Mouse (Mus musculus) megakaryocyte progenitor cell, adult 5-6 weeks (primary cell): ENCODE measurements around the gene Cdon. TPM values are rescaled to one million over a fixed set of nuclear protein-coding genes. Genes with fewer than 3 reads are reported as not detected.

Source experiments
- ATAC-seq: replicated peaks from 2 replicates; pipeline ENCODE4 v1.8.0; 2016; ENCODE audit warnings: mild to moderate bottlenecking, moderate TSS enrichment, inconsistent platforms; ENCODE audit not compliant: poor library complexity
- total RNA-seq, 2 experiments: library from RNA; stranded (forward) in 1 of 2; stranded (reverse) in 1 of 2; fragments of 157-497, 149-512 nt in 1 of 2; fragments of 200-1000 nt in 1 of 2; gene quantifications; 2 replicates each; pipeline versions ENCODE4 v1.2.3 to v1.2.4; 2015 to 2017

Cdon gene
- total RNA-seq, 2 experiments from 2014 or later = 0.37 to 0.67 TPM

GRCm38 (mm10) chr9:35493033-35493732, 72.3 kb downstream of the Cdon start:
- ATAC-seq = no peak

GRCm38 (mm10) chr9:35493733-35494092, 72.8 kb downstream of the Cdon start:
- no peak for ATAC-seq

DNA sequence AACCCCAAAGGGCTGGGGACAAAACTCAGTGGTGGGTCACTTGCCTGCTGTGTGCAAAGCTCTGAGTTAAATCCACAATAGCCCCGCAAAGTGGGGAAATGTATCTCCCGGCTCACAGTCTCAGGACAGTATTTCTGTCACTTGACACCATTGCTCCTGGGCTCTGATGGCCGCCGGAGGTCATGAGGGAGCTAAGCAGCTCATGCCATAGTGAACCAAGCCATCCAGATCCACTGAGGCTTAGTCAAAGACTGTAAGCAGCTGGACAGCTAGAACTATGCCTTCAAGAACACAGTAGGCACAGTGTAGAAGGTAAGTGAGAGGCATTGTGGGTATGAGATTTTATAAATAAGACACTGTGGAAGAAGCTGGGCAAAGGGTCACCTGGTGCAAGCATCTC, 74.0 kb downstream of the Cdon start:
- no peak for ATAC-seq

- ATAC-seq = peak; percentile 76
Observed at GRCm38 (mm10) chr9:35495471-35495870, 74.5 kb downstream of the Cdon start.

- ATAC-seq = no peak
Observed at GRCm38 (mm10) chr9:35499946-35500345, 79.0 kb downstream of the Cdon start.

- peak; percentile 60 for ATAC-seq
Observed at GRCm38 (mm10) chr9:35502361-35503000, 81.6 kb downstream of the Cdon start.

DNA sequence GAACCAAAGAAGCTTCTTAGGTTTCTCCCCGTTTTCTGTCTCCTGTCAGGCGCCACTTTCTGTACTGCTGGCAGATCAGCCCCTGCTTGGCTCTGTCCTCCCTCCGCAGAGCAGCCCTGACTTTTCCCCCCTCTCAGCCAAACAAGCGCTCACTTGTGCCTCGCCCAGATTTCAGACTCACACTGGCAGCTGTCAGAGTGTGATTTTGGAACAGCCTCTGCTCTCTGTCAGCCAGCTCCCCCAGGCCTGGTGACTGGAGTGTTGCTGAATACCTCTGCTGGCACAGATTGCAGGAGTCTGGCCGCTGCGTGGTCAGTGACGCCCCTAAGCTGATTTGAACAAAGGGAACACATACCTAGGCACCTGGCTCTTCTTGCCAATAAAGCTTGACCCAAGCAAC, 87.3 kb downstream of the Cdon start:
- no peak for ATAC-seq

GRCm38 (mm10) chr9:35513900-35514299, 93.0 kb downstream of the Cdon start:
- ATAC-seq = no peak

DNA sequence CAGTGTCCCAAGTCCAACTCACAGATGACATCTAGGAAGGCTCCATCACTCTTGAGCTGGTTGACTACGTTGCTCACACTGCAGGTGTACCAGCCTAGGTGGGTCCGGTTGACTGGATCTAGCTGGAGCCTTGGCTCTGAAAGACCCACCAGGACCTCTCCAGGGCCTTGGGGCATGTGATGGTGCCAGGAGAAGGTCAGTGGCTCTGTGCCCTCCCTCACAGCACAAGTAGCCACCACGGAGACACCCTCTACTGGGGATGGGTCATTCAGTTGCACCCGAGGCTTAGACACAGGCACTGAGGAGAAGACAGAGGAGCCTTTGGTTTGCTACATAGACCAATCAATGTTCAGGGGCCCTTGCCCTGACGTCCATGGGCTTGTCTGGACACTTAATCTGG, 95.3 kb downstream of the Cdon start:
- no peak for ATAC-seq

DNA sequence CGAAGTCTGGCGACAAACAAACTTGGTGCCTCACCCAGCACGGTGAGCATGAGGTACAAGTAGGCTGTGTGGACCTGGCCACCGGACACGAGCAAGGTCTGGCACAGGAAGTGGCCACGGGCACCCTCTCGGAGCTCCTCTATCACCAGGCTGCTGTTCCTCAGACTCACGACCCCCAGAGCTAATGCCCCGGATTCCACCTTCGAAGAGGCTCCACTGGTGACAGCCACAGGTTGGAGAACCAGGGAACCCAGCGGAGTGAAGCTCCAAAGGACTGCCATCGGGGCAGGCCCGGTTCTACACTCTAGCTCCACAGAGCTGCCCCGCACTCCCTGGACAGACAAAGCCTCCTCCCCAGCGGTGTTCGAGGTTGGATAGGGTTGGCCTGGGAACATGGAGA, 95.8 kb downstream of the Cdon start:
- no peak for ATAC-seq

DNA sequence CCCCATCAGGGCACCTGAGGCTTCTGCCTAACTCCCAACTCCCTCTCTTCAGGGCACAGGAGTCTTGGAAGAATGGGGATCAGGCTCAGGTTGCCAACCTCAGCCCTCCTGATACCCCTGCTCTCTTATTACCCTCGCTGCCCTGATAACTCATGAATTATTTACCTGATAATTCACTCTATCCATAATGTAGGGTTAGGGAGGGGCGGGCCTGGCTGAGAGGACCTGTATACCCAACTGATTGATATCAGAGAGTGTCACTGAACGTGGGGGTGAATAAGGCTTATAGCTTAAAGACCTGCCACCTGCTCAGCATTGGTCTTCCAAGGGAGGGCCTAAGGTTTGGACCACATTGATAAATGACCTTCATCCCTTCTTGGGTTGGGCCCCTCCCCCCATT, 97.2 kb downstream of the Cdon start, which contains the start of gene Gm1113:
Gm1113 (minus strand) TSS at position 101 of the 400 bp plus-strand sequence.
- no peak for ATAC-seq

DNA sequence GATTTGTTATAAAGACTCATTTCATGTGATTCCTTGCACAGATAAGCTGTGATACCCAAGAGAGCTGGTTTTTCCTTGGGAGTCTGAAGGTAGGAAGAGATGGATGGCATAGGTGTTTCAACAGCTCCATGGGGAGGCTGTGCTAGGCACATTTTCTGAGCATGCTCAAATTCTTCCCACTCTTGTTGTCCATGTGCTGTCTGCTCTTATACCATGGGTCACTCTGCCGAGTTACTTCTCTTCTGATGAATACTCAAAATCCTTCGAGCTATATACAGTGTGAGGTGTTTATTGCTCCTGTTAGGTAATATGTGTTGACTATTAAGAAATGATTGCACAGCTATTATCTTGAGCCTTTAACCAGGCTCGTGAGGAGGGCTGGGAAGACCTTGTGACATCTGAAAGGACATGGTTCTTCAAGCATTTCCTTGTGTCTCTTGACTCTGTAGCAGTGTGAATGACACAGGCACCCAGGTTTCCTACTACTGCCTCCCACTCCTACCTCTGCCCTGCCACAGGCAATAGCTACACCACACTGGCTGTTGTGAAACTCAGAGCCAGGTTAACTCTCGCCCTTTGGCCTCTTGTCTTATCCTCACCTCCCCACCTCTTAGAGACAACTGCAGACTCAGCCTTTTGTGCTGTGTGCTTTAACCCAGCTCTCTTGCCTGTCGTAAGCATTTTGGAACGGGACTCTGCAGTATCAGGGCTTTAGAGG, 99.9 kb downstream of the Cdon start:
- ATAC-seq = no peak

- no peak for ATAC-seq
Observed at GRCm38 (mm10) chr9:35522241-35522640, 101.3 kb downstream of the Cdon start.

DNA sequence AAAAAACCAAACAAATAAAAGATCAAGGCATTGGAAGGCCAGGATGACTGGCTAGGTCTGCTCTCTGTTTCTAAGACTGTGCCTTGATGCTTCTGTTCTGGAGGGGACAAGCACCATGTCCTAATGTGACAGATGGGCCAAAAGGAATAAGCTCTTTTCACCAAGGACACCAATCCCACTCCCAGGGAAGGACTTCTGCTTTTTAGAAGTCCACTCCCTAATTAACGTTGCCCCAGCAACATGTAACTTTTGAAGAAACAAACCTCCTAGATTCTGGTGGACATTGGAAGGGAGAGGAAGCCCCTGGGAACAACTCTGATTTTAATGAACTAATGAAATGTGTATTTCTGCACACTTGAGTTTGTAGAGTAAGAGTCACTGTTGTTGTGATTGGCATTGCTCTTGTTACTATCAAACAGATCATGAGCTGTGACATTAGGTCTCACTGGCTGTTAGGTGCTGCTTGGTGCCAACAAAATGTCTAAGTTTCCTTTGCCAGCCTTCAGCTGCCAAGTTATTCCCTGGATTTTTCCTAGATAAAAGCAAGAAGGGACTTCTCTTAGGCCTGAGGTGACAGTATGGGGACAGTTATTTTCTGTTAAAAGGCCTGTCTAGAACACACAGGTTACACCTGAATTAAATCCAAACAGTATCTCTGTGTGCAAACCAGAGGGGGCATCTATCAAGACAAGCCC, 102.0 kb downstream of the Cdon start:
- no peak for ATAC-seq

GRCm38 (mm10) chr9:35523541-35523940, 102.6 kb downstream of the Cdon start:
- no peak for ATAC-seq

DNA sequence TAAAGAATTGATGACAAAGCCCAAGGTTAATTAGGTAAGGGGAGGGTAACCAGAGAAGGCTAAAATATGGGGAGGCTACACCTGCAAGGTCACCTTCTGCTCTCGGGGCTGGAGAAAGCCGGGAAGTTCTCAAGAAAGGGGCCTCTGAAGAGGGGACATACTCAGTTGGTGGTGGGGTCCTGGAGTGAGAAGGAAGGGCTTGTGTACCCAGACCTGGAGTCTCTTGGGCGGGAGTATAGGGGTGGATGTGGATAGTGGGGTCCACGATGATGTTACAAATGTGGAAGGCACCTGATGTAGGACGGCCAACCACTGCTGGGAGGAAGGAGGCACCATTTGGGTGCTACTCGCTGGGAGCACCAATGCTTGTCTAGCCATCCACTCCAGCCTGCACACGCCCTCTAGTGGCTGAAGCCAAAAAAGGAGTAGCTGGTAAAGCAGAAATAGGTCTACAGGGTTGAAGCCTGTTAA, 103.0 kb downstream of the Cdon start:
- peak; percentile 97 for ATAC-seq

DNA sequence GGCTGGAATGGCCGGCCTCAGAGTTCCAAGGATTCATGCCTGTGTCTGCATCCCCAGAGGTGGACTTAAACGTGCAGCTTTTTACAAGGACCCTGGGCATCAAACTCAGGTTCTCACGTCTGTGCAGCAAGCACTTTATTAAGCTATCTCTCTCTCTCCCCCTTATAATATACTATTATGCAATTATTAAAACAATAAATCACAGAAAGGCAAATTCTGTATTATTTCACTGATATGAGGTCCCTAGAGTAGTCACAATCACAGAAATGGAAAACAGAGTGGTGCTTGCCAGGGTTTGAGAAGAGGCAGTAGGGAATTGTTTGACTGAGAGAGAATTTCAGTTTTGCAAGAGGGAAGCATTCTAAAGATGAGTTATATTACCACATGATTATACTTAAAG, 108.2 kb downstream of the Cdon start:
- no peak for ATAC-seq

GRCm38 (mm10) chr9:35529796-35530195, 108.9 kb downstream of the Cdon start:
- no peak for ATAC-seq

GRCm38 (mm10) chr9:35533266-35533665, 112.3 kb downstream of the Cdon start:
- no peak for ATAC-seq

DNA sequence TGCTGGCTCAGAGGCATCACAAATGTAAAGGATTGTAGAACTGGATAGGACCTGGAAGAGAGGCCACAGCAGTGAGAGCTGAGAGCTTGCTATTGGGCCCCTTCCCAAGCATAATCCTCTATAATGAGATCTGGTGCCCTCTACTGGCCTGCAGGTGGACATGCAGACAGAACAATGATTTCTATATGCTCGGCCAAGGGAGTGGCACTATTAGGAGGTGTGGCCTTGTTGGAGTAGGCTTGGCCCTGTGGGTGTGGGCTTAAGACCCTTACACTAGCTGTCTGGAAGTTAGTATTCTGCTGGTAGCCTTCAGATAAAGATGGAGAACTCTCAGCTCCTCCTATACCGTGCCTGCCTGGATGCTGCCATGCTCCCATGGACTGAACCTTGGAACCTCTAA, 114.2 kb downstream of the Cdon start:
- peak; percentile 97 for ATAC-seq

DNA sequence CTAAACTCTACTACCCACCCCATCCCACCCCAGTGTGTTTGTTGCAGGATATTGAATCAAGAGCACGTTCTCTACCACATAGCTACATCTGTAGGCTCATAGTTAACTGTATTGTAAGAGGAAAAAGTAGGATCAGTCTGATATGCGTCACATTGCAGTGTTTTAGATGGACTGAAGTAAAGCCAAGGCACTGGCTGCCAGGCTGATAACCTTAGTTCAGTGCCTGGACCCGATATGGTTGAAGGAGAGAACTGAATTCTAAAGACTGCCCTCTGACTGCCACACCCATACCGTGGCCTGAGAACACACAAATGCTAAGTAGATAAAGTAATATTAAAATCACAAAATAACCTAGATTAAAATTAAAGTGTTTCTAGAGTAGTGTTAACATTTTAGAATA, 114.9 kb downstream of the Cdon start:
- ATAC-seq = peak; percentile 35; the same call in 1 of the 2 replicates
